20 mouse cellular contexts compared by ENCODE assay signal in genomic region chr2:160763816-160764215, GRCm38 (mm10). TPM values are rescaled to one million over a fixed set of nuclear protein-coding genes. Genes with fewer than 3 reads are reported as not detected.
A peak's percentile ranks its signal among the peaks of the same experiment; 100 is the strongest.
DNase-seq lines count a peak whose midpoint lies in the region; ATAC-seq lines count a peak whose summit lies in the region.
"Had no signal": no experiment of that assay in that cellular context is flagged by ENCODE, and none has a peak within 500 bp of the region (broad histone marks: within the 10 kb centered on the region; RNA-seq: fewer than 3 reads in every experiment).

No protein-coding gene starts in this region.

- WGBS in forebrain, embryonic 15.5 days, result 93% methylated on average over 3 of the region's 3 CpGs

- H3K4me3 ChIP-seq in forebrain, embryonic 15.5 days, result no peak overlapping the region
- H3K4me3 ChIP-seq: embryonic facial prominence, embryonic 10.5 days; forebrain, embryonic 10.5 days; heart, embryonic 13.5 days; intestine, embryonic 15.5 days had no signal

- peak; percentile 65 for ATAC-seq in activated CD4-positive, CD25-positive, alpha-beta regulatory T cell, adult 4 months
- no peak for ATAC-seq in forebrain, embryonic 15.5 days (replicated peaks)
- ATAC-seq: forebrain, embryonic 14.5 days; hindbrain, embryonic 16.5 days; intestine, embryonic 15.5 days had no signal

- DNase-seq in heart, adult 11 months, result peak; percentile 80
- no peak for DNase-seq in heart, adult 9 months (ENCODE audit: low spot score in 2 of 2)
- DNase-seq in CD4-positive helper T cell, adult 2 months (ENCODE audit: low read depth, low spot score), result peak; percentile 62
- peak; percentile 58 for DNase-seq in naive thymus-derived CD4-positive, alpha-beta T cell, adult 2 months (ENCODE audit: low read depth)
- no peak for DNase-seq in ovary, postnatal 14 days (ENCODE audit: low spot score)
- DNase-seq: adrenal gland, postnatal 10 days; cerebellum, adult 11-12 months; cerebellum, adult 9-10 months; cerebellum, postnatal 25 days; gastrocnemius, postnatal 10 days; heart, postnatal 36 days had no signal

- peaks cover 51% of the 10 kb centered on the region for H3K36me3 ChIP-seq in forebrain, embryonic 15.5 days

- H3K4me1 ChIP-seq in forebrain, embryonic 15.5 days, result no peaks in the 10 kb centered on the region
- H3K4me1 ChIP-seq: embryonic facial prominence, embryonic 10.5 days; intestine, embryonic 15.5 days had no signal

- no peak overlapping the region for H3K9ac ChIP-seq in forebrain, embryonic 15.5 days (replicated peaks)
- H3K9ac ChIP-seq: heart, embryonic 13.5 days; intestine, embryonic 15.5 days had no signal

- H3K27me3 ChIP-seq in forebrain, embryonic 15.5 days, result no peaks in the 10 kb centered on the region
- H3K27me3 ChIP-seq: heart, embryonic 13.5 days; intestine, embryonic 15.5 days had no signal

- H3K9me3 ChIP-seq in forebrain, embryonic 15.5 days, result no peaks in the 10 kb centered on the region
- H3K9me3 ChIP-seq: embryonic facial prominence, embryonic 10.5 days; forebrain, embryonic 10.5 days; G1E; heart, embryonic 13.5 days; intestine, embryonic 15.5 days had no signal

- no peak overlapping the region for H3K4me2 ChIP-seq in forebrain, embryonic 15.5 days (replicated peaks)
- H3K4me2 ChIP-seq: heart, embryonic 13.5 days; intestine, embryonic 15.5 days had no signal

- H3K27ac ChIP-seq in forebrain, embryonic 15.5 days (replicated peaks), result no peak overlapping the region
- H3K27ac ChIP-seq: embryonic facial prominence, embryonic 10.5 days; forebrain, embryonic 10.5 days; heart, embryonic 13.5 days; intestine, embryonic 15.5 days had no signal

RNA-seq across cellular contexts. Expression of gene Plcg1, which starts 32.7 kb away (rescaled TPM):
- 10 to 100 TPM; 52.7 to 59.0 TPM for polyA plus RNA-seq in activated CD4-positive, CD25-positive, alpha-beta regulatory T cell, adult 4 months (2017; shearing (Covaris generic))
- 80.5 and 82.2 TPM in 2 replicates for polyA plus RNA-seq in forebrain, embryonic 15.5 days (2015; fragmentation: Nextera tagmentation; extraction: Ambion mirVana)

Comparison
In these comparisons a context has a peak if more than half of its experiments do, and no peak if none do; other contexts are left out.
1. DNase-seq: peak in heart, adult 11 months (single experiment), CD4-positive helper T cell, adult 2 months (single experiment) and naive thymus-derived CD4-positive, alpha-beta T cell, adult 2 months (single experiment); none in heart, adult 9 months (0 of 2) and ovary, postnatal 14 days (single experiment).